Mouse (Mus musculus) hindbrain, embryonic 14.5 days (tissue): Measurements from ENCODE around the gene Speer4a. TPM values are rescaled to one million over a fixed set of nuclear protein-coding genes. Genes with fewer than 3 reads are reported as not detected.
"Not testable (repeated sequence)": the region's sequence is repeated elsewhere in the genome, so short reads cannot be mapped to it uniquely, and the experiment has no call there.

Experiments
- ATAC-seq: fragments of 200-750 bp; cut with Nextera tagmentation; 2 replicates; pipeline ENCODE4 v1.8.0; 2017; ENCODE audit warnings: moderate number of reproducible peaks, mild to moderate bottlenecking, moderate TSS enrichment, moderate library complexity; ENCODE audit not compliant: low FRiP score
- DNase-seq: peaks from one replicate; pipeline ENCODE4 v3.0.0-alpha.2; 2015; ENCODE audit warnings: low spot score
- H3K27ac ChIP-seq: fragments of 300-500 bp; sonication (generic); 2 replicates; pipeline ENCODE4 v1.5.1; 2014; ENCODE audit warnings: mild to moderate bottlenecking, moderate library complexity
- H3K27me3 ChIP-seq: fragments of 300-500 bp; sonication (generic); 2 replicates; pipeline ENCODE4 v1.6.1; 2014; ENCODE audit warnings: mild to moderate bottlenecking, low read length, mixed read lengths; ENCODE audit not compliant: control insufficient read depth, insufficient read depth
- H3K36me3 ChIP-seq: fragments of 300-500 bp; sonication (generic); replicated peaks from 2 replicates; pipeline ENCODE4 v1.6.1; 2014; ENCODE audit not compliant: control insufficient read depth, insufficient read depth
- H3K4me1 ChIP-seq: fragments of 300-500 bp; sonication (generic); replicated peaks from 2 replicates; pipeline ENCODE4 v1.6.1; 2014; ENCODE audit warnings: antibody characterized with exemption, low read length, mixed read lengths; ENCODE audit not compliant: control insufficient read depth, insufficient read depth
- H3K4me2 ChIP-seq: fragments of 300-500 bp; sonication (generic); replicated peaks from 2 replicates; pipeline ENCODE4 v1.6.1; 2014; ENCODE audit warnings: mild to moderate bottlenecking, moderate library complexity
- H3K4me3 ChIP-seq: fragments of 300-500 bp; sonication (generic); replicated peaks from 2 replicates; pipeline ENCODE4 v1.5.1; 2014; ENCODE audit warnings: mild to moderate bottlenecking, low read length
- H3K9ac ChIP-seq: fragments of 300-500 bp; sonication (generic); 2 replicates; pipeline ENCODE4 v1.6.1; 2014
- H3K9me3 ChIP-seq: fragments of 300-500 bp; sonication (generic); 2 replicates; pipeline ENCODE4 v1.6.1; 2016; ENCODE audit warnings: low read length; ENCODE audit not compliant: control insufficient read depth
- WGBS: fragments of 180-500 bp; shearing (Covaris S2); extraction: QIAGEN DNeasy Blood & Tissue Kit; methylation state at CpG from one replicate; pipeline ENCODE4 v1.1.7; 2014; 5-methylcytosine and 5-hydroxymethylcytosine counted together
- polyA plus RNA-seq: library from polyadenylated mRNA; unstranded; fragments of >200 nt; fragmentation: Nextera tagmentation; extraction: Ambion mirVana; gene quantifications from 2 replicates; pipeline ENCODE4 v1.2.1, GENCODE M21; 2014

The Speer4a gene
- 0.20 and 0.29 TPM in 2 replicates for polyA plus RNA-seq

- DNase-seq, H3K27ac ChIP-seq, H3K4me2 ChIP-seq, ATAC-seq, H3K36me3 ChIP-seq, H3K4me1 ChIP-seq, H3K9me3 ChIP-seq, H3K9ac ChIP-seq, H3K4me3 ChIP-seq, H3K27me3 ChIP-seq: not testable (repeated sequence)
- WGBS = 78% methylated on average over 2 of the region's 2 CpGs
These were observed at the start of gene Speer4a for GRCm38 (mm10) chr5:26039458-26039857. TSS of gene Speer4a (minus strand) at chr5:26039558.

GRCm38 (mm10) chr5:26079023-26079422, 39.7 kb upstream of the Speer4a start:
- not testable (repeated sequence) for H3K4me3 ChIP-seq, H3K4me2 ChIP-seq, H3K27me3 ChIP-seq, H3K27ac ChIP-seq, H3K9ac ChIP-seq, H3K36me3 ChIP-seq, H3K4me1 ChIP-seq, H3K9me3 ChIP-seq, DNase-seq, ATAC-seq

GRCm38 (mm10) chr5:26070716-26071115, 31.4 kb upstream of the Speer4a start:
- 91% methylated on average over 24 of the region's 24 CpGs for WGBS
- H3K4me3 ChIP-seq = no peak overlapping the region
- H3K4me2 ChIP-seq = no peak overlapping the region
- H3K27ac ChIP-seq = no peak overlapping the region
- H3K4me1 ChIP-seq = no peaks in the 10 kb centered on the region
- DNase-seq = no peak
- no peak overlapping the region for H3K9ac ChIP-seq
- H3K27me3 ChIP-seq = no peaks in the 10 kb centered on the region
- peaks cover 7% of the 10 kb centered on the region; the same call in 1 of the 2 replicates for H3K9me3 ChIP-seq
- ATAC-seq = no peak
- no peaks in the 10 kb centered on the region for H3K36me3 ChIP-seq

GRCm38 (mm10) chr5:26058481-26058880, 19.1 kb upstream of the Speer4a start, which contains the start of gene Gm7347:
TSS of gene Gm7347 (minus strand) at chr5:26058581.
- DNase-seq, H3K36me3 ChIP-seq, H3K27me3 ChIP-seq, ATAC-seq, H3K9ac ChIP-seq, H3K9me3 ChIP-seq, H3K4me3 ChIP-seq, H3K27ac ChIP-seq, H3K4me1 ChIP-seq, H3K4me2 ChIP-seq: not testable (repeated sequence)
- no CpG with 5 or more reads among the region's 2 CpGs for WGBS

GRCm38 (mm10) chr5:26022816-26023215, 16.5 kb downstream of the Speer4a start, which contains the start of gene Gm5862:
TSS of gene Gm5862 (minus strand) at chr5:26022916.
- ATAC-seq, H3K36me3 ChIP-seq, H3K4me2 ChIP-seq, H3K4me3 ChIP-seq, H3K27me3 ChIP-seq, H3K4me1 ChIP-seq, H3K9me3 ChIP-seq, DNase-seq, H3K27ac ChIP-seq, H3K9ac ChIP-seq: not testable (repeated sequence)
- no CpG with 5 or more reads among the region's 3 CpGs for WGBS

- Histone ChIP-seq H3K4me3 (peak overlapping the region; percentile 33), H3K4me2 (peak overlapping the region; percentile 64)
- whole genome bisulfite sequencing = 77% methylated on average over 6 of the region's 7 CpGs
- DNase-seq, H3K27ac ChIP-seq, H3K9me3 ChIP-seq, H3K4me1 ChIP-seq, H3K36me3 ChIP-seq, ATAC-seq, H3K27me3 ChIP-seq, H3K9ac ChIP-seq: not testable (repeated sequence)
These were observed 31.7 kb downstream of the Speer4a start for GRCm38 (mm10) chr5:26007697-26008096.

- Histone ChIP-seq H3K4me2 (peak overlapping the region; percentile 64), H3K9ac (peak overlapping the region; percentile 47), H3K4me3 (peak overlapping the region; percentile 33)
- WGBS = 21% methylated on average over 41 of the region's 45 CpGs
- not testable (repeated sequence) for H3K27me3 ChIP-seq, H3K27ac ChIP-seq, H3K4me1 ChIP-seq, H3K9me3 ChIP-seq, H3K36me3 ChIP-seq
- peak; percentile 93 for ATAC-seq
- peak; percentile 61 for DNase-seq
These were observed 32.2 kb downstream of the Speer4a start for GRCm38 (mm10) chr5:26006937-26007695.

GRCm38 (mm10) chr5:26004698-26005097, 34.7 kb downstream of the Speer4a start, which contains the start of gene Gm1979:
TSS of gene Gm1979 (minus strand) at chr5:26004798.
- not testable (repeated sequence) for H3K4me1 ChIP-seq, H3K27ac ChIP-seq, H3K36me3 ChIP-seq, DNase-seq, H3K9ac ChIP-seq, ATAC-seq, H3K4me3 ChIP-seq, H3K9me3 ChIP-seq, H3K4me2 ChIP-seq, H3K27me3 ChIP-seq
- WGBS = 89% methylated on average over 1 of the region's 2 CpGs

GRCm38 (mm10) chr5:25988550-25988949, 50.8 kb downstream of the Speer4a start, which contains the start of gene Gm21698:
TSS of gene Gm21698 (minus strand) at chr5:25988650.
- H3K4me2 ChIP-seq, H3K4me1 ChIP-seq, H3K9ac ChIP-seq, DNase-seq, H3K27me3 ChIP-seq, H3K36me3 ChIP-seq, H3K4me3 ChIP-seq, ATAC-seq, H3K9me3 ChIP-seq, H3K27ac ChIP-seq: not testable (repeated sequence)
- WGBS = no CpG with 5 or more reads among the region's 3 CpGs
